Mouse (Mus musculus): ENCODE measurements around the gene Srprb. TPM values are rescaled to one million over a fixed set of nuclear protein-coding genes. Genes with fewer than 3 reads are reported as not detected.
"Not testable (repeated sequence)": the region's sequence is repeated elsewhere in the genome, so short reads cannot be mapped to it uniquely, and the experiment has no call there.

Gene Srprb
- polyA plus RNA-seq, 1 experiment from 2014 or later, result 61.9 TPM

- peaks cover 3% of the 10 kb centered on the region; the same call in 1 of the 2 replicates for H3K4me1 ChIP-seq
- no peak for DNase-seq (ENCODE audit: low spot score)
- H3K4me3 ChIP-seq, result no peak overlapping the region
- no peak overlapping the region for H3K27ac ChIP-seq
- H3K27me3 ChIP-seq (ENCODE audit: insufficient read depth, poor library complexity, severe bottlenecking), result no peaks in the 10 kb centered on the region
- no peaks in the 10 kb centered on the region for H3K9me3 ChIP-seq
- H3K36me3 ChIP-seq, result peaks cover 60% of the 10 kb centered on the region
- WGBS, result 92% methylated on average over 4 of the region's 4 CpGs
Measured at GRCm38 (mm10) chr9:103188416-103188815, 13.5 kb downstream of the Srprb start.

- Histone ChIP-seq H3K4me1 (peaks cover 3% of the 10 kb centered on the region; the same call in 1 of the 2 replicates), H3K4me3 (no peak overlapping the region), H3K36me3 (peaks cover 43% of the 10 kb centered on the region), H3K9me3 (no peaks in the 10 kb centered on the region), H3K27me3 (ENCODE audit: insufficient read depth, poor library complexity, severe bottlenecking) (no peaks in the 10 kb centered on the region), H3K27ac (no peak overlapping the region)
- 72% methylated on average over 9 of the region's 9 CpGs for WGBS
- no peak for DNase-seq (ENCODE audit: low spot score)
Measured at GRCm38 (mm10) chr9:103186747-103187146, 15.2 kb downstream of the Srprb start.

- no peak for DNase-seq (ENCODE audit: low spot score)
- Histone ChIP-seq H3K36me3 (peaks cover 35% of the 10 kb centered on the region), H3K9me3 (no peaks in the 10 kb centered on the region), H3K27me3 (ENCODE audit: insufficient read depth, poor library complexity, severe bottlenecking) (no peaks in the 10 kb centered on the region), H3K27ac (no peak overlapping the region), H3K4me3 (no peak overlapping the region), H3K4me1 (peaks cover 3% of the 10 kb centered on the region; the same call in 1 of the 2 replicates)
- 85% methylated on average over 8 of the region's 8 CpGs for WGBS
Measured at GRCm38 (mm10) chr9:103185946-103186345, 16.0 kb downstream of the Srprb start.

- DNase-seq (ENCODE audit: low spot score), result no peak
- H3K9me3 ChIP-seq, result no peaks in the 10 kb centered on the region
- 61% methylated on average over 4 of the region's 4 CpGs for WGBS
- no peak overlapping the region for H3K27ac ChIP-seq
- H3K27me3 ChIP-seq (ENCODE audit: insufficient read depth, poor library complexity, severe bottlenecking), result 0 out of 2 replicates have a peak, but pooled peaks cover under 1% of the 10 kb centered on the region
- H3K4me1 ChIP-seq, result peaks cover 14% of the 10 kb centered on the region
- peaks cover 24% of the 10 kb centered on the region for H3K36me3 ChIP-seq
- H3K4me3 ChIP-seq, result no peak overlapping the region
Measured at GRCm38 (mm10) chr9:103184855-103185254, 17.1 kb downstream of the Srprb start.

- Histone ChIP-seq H3K27ac (peak overlapping the region; percentile 56; the same call in 1 of the 2 replicates), H3K27me3 (ENCODE audit: insufficient read depth, poor library complexity, severe bottlenecking) (0 out of 2 replicates have a peak, but pooled peaks cover 4% of the 10 kb centered on the region), H3K9me3 (no peaks in the 10 kb centered on the region), H3K36me3 (no peaks in the 10 kb centered on the region), H3K4me1 (peaks cover 13% of the 10 kb centered on the region), H3K4me3 (no peak overlapping the region)
- WGBS, result 88% methylated on average over 8 of the region's 8 CpGs
- DNase-seq (ENCODE audit: low spot score), result no peak
Measured at GRCm38 (mm10) chr9:103181886-103182285, 20.1 kb downstream of the Srprb start.

- Histone ChIP-seq H3K9me3 (no peaks in the 10 kb centered on the region), H3K4me1 (peaks cover 13% of the 10 kb centered on the region), H3K4me3 (peak overlapping the region; percentile 64), H3K27me3 (ENCODE audit: insufficient read depth, poor library complexity, severe bottlenecking) (0 out of 2 replicates have a peak, but pooled peaks cover 4% of the 10 kb centered on the region), H3K27ac (peak overlapping the region; percentile 90), H3K36me3 (no peaks in the 10 kb centered on the region)
- DNase-seq (ENCODE audit: low spot score), result peak; percentile 94
- WGBS, result 1% methylated on average over 20 of the region's 20 CpGs
Measured at GRCm38 (mm10) chr9:103180807-103181565, 21.0 kb downstream of the Srprb start.

GRCm38 (mm10) chr9:103180303-103180702 is 21.6 kb downstream of the Srprb start:
- no peak for DNase-seq (ENCODE audit: low spot score)

GRCm38 (mm10) chr9:103175692-103176091 is 26.2 kb downstream of the Srprb start:
- peaks cover 11% of the 10 kb centered on the region for H3K4me1 ChIP-seq
- DNase-seq (ENCODE audit: low spot score), result no peak
- no peak overlapping the region for H3K4me3 ChIP-seq
- H3K27me3 ChIP-seq (ENCODE audit: insufficient read depth, poor library complexity, severe bottlenecking), result 0 out of 2 replicates have a peak, but pooled peaks cover 12% of the 10 kb centered on the region
- no peak overlapping the region for H3K27ac ChIP-seq
- 95% methylated on average over 7 of the region's 7 CpGs for WGBS
- H3K36me3 ChIP-seq, result no peaks in the 10 kb centered on the region
- no peaks in the 10 kb centered on the region for H3K9me3 ChIP-seq

More at GRCm38 (mm10) chr9:103180303-103180702, 21.6 kb downstream of the Srprb start:
- H3K4me1 ChIP-seq, result peaks cover 13% of the 10 kb centered on the region
- peak overlapping the region; percentile 64 for H3K4me3 ChIP-seq
- 0 out of 2 replicates have a peak, but pooled peaks cover 4% of the 10 kb centered on the region for H3K27me3 ChIP-seq (ENCODE audit: insufficient read depth, poor library complexity, severe bottlenecking)
- peak overlapping the region; percentile 90 for H3K27ac ChIP-seq
- H3K36me3 ChIP-seq, result no peaks in the 10 kb centered on the region
- 70% methylated on average over 3 of the region's 3 CpGs for WGBS
- H3K9me3 ChIP-seq, result no peaks in the 10 kb centered on the region

- WGBS, result 57% methylated on average over 6 of the region's 6 CpGs
- no peak for DNase-seq (ENCODE audit: low spot score)
Measured at GRCm38 (mm10) chr9:103174771-103175519, 27.0 kb downstream of the Srprb start.

GRCm38 (mm10) chr9:103168771-103169170 is 33.2 kb downstream of the Srprb start:
- H3K27me3 ChIP-seq (ENCODE audit: insufficient read depth, poor library complexity, severe bottlenecking), result peaks cover 24% of the 10 kb centered on the region
- H3K36me3 ChIP-seq, result no peaks in the 10 kb centered on the region
- no peaks in the 10 kb centered on the region for H3K9me3 ChIP-seq
- peaks cover 11% of the 10 kb centered on the region for H3K4me1 ChIP-seq
- no peak overlapping the region for H3K4me3 ChIP-seq
- 49% methylated on average over 7 of the region's 7 CpGs for WGBS
- DNase-seq (ENCODE audit: low spot score), result no peak
- no peak overlapping the region for H3K27ac ChIP-seq

More at GRCm38 (mm10) chr9:103174771-103175519, 27.0 kb downstream of the Srprb start:
- Histone ChIP-seq H3K4me3 (no peak overlapping the region), H3K4me1 (peaks cover 4% of the 10 kb centered on the region), H3K27me3 (ENCODE audit: insufficient read depth, poor library complexity, severe bottlenecking) (0 out of 2 replicates have a peak, but pooled peaks cover 14% of the 10 kb centered on the region), H3K36me3 (no peaks in the 10 kb centered on the region), H3K27ac (no peak overlapping the region), H3K9me3 (no peaks in the 10 kb centered on the region)

GRCm38 (mm10) chr9:103168046-103168445 is 33.9 kb downstream of the Srprb start:
- Histone ChIP-seq H3K36me3 (no peaks in the 10 kb centered on the region), H3K4me3 (no peak overlapping the region), H3K27me3 (ENCODE audit: insufficient read depth, poor library complexity, severe bottlenecking) (peaks cover 25% of the 10 kb centered on the region), H3K9me3 (no peaks in the 10 kb centered on the region), H3K4me1 (peaks cover 11% of the 10 kb centered on the region), H3K27ac (no peak overlapping the region)
- 74% methylated on average over 6 of the region's 6 CpGs for WGBS
- no peak for DNase-seq (ENCODE audit: low spot score)

- WGBS, result 69% methylated on average over 15 of the region's 15 CpGs
- H3K27me3 ChIP-seq (ENCODE audit: insufficient read depth, poor library complexity, severe bottlenecking), result peaks cover 20% of the 10 kb centered on the region
Measured at GRCm38 (mm10) chr9:103163806-103164205, 38.1 kb downstream of the Srprb start.

GRCm38 (mm10) chr9:103155158-103155557 is 46.8 kb downstream of the Srprb start:
- H3K4me1 ChIP-seq; H3K27ac ChIP-seq; H3K9me3 ChIP-seq; H3K4me3 ChIP-seq; DNase-seq (ENCODE audit: low spot score); H3K27me3 ChIP-seq (ENCODE audit: insufficient read depth, poor library complexity, severe bottlenecking); H3K36me3 ChIP-seq: not testable (repeated sequence)
- WGBS, result 84% methylated on average over 7 of the region's 7 CpGs

More at GRCm38 (mm10) chr9:103163806-103164205, 38.1 kb downstream of the Srprb start:
- DNase-seq (ENCODE audit: low spot score), result no peak
- Histone ChIP-seq H3K36me3 (no peaks in the 10 kb centered on the region), H3K4me1 (peaks cover under 1% of the 10 kb centered on the region; the same call in 1 of the 2 replicates), H3K27ac (no peak overlapping the region), H3K9me3 (no peaks in the 10 kb centered on the region), H3K4me3 (no peak overlapping the region)

All from heart, embryonic 10.5 days (tissue).